Mouse (Mus musculus) left cerebral cortex, adult 11 months (tissue): ENCODE measurements around the gene Gm12216.

Experiments
- DNase-seq: peaks from one replicate; pipeline ENCODE4 v3.0.0; 2022; ENCODE audit warnings: low spot score

Gm12216 gene

DNA sequence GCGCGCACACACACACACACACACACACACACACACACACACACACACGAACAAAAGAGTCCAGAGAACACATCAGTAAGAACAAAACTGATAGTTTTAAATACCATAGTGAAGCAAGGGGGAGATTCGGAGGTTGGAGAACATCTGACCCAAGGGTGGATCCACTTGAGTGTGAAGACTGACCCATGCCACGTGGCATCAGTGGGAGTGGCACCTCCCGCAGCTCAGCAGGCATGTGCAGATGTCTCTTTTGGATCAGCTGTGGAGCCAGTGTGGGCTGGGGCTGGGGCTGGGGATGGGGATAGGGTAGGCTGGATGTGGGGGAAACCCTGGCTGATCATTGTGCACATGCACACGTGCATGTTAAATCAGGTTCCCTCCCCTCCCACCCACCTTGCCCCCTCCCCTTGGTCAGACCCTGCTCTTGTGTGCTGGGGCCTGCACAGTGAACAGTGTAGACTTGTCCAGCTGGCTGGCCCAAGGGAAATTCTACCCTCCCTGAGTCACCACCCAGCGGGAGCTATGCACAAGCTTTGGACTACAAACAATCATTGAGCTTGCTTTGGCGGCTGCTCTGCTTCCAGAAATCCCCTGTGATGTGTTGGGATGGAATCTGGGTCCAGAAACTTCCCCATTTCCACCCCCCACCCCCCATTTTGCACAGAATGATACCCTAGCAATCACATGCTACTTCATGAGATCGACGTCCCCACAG is 37.7 kb downstream of the Gm12216 start:
- no peak for DNase-seq

GRCm38 (mm10) chr11:53820516-53821170 is 38.4 kb downstream of the Gm12216 start:
- no peak for DNase-seq

DNA sequence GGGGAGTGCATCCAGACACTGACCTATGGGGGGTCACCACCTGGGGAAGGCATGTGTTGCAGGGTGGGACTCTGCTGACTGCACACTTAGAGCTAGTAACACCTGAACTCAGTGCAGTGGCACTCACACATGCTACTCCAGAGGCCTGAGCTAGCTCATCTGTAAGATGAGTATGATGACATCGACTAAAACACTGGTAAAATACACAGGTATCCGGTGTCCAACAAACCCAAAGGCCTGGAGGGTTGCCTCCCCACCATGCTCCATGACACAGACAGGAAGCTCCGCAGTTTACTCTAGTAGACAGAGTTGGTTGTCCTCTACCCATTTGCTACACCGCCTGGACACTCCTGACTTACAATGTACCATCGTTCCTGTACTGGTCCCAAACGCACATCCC is 39.5 kb downstream of the Gm12216 start:
- no peak for DNase-seq

DNA sequence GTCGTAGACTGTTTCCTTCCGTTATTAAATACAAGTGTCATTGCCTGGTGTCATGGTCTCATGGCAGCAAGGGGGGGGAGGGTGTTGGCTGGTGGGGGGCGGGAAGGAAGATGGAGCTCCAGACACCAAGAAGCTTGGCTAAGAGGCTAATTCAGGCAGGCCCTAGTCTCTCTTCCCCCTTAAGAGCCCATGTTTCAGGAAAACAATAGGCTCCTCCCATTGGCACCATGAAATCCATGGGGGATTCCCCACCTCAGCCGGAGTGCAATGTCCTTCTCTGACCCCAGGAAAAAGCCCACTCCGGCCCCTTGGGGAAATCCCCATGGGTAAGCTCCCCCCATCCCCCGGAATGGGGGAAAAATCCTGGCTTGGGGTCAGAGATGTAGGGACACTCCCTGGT is 40.3 kb downstream of the Gm12216 start:
- DNase-seq: no peak

GRCm38 (mm10) chr11:53816841-53817375 is 42.1 kb downstream of the Gm12216 start:
- no peak for DNase-seq

DNA sequence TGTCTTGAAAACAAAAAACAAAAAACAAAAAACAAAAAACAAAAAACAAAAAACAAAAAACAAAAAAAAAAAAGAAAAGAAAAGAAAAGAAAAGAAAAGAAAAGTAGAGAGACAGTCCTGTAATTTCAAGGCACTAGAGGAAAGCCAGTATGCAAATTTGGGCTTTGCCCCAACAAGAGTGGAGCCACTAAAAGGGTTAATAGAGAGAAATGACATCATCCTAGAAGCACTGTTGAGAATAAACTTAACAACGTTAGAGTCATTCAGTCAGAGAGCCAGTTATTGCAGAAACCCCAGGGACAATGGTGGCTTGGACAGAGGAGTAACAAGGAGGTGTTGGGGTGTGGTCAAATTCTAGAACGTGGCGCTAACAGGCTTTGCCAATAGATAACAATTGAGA is 44.2 kb downstream of the Gm12216 start:
- DNase-seq: no peak

DNA sequence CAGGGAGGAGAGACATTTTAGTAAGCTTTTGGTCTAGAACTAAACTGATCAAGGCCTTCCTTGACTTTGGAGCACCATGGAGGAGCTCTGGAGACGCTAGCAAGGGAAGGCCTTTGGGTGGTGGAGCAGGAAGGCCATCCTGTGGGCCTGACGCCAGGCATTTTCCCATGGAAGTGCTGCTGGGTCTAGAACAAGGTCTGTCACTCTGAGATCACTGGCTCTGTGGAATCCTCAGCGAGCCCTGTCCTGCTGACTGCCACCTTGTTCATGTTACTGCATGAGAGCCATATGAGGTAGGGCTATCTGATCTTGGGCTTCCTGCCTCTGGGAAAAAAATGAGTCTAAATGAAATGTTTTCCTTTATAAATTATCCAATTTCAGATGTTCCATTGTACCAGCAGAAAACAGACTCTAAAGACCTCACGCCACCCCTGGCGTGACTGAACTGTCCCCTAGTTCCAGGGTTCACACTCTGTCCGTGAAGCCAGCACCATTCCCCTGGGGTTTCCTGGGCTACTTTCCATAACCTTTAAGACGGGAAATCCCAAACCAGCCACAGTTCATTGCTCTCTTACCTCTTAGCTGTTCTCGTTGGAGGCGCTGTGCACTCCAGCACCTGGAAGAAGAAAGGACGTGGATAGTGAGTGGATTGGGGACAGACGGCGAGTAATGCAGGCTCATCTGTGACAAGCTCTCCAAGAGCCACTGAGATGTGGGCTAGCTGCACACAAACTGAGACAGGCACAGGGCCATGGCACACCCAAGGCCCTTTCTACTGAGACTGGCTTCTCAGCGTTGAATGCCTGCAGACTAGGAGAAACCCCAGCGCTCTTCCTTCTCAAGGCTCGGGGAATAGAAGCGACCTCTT is 45.8 kb downstream of the Gm12216 start:
- DNase-seq: no peak

- DNase-seq: no peak
Measured at GRCm38 (mm10) chr11:53811312-53811711, 47.7 kb downstream of the Gm12216 start.

DNA sequence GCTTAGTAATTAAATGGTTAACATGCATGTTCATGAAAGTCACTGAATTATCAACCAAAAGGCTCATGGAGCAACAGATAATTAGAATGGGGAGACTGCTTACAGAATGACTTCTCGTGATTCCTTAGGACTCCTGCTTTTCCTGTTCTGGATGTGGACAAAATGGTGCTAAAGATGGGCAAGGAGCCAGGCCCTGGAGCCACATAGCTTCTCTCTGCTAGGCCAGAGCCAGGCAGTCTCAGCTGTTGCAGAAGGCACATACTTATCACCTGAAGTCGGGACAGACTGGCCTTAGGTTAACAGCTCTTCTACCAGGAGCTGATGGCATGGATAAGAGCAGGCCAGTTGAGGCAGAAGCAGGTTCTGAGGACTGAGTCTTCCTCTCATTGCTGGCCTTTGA is 48.3 kb downstream of the Gm12216 start:
- DNase-seq: no peak

GRCm38 (mm10) chr11:53810156-53810555 is 48.9 kb downstream of the Gm12216 start:
- DNase-seq: no peak

GRCm38 (mm10) chr11:53809354-53809753 is 49.7 kb downstream of the Gm12216 start:
- no peak for DNase-seq

DNA sequence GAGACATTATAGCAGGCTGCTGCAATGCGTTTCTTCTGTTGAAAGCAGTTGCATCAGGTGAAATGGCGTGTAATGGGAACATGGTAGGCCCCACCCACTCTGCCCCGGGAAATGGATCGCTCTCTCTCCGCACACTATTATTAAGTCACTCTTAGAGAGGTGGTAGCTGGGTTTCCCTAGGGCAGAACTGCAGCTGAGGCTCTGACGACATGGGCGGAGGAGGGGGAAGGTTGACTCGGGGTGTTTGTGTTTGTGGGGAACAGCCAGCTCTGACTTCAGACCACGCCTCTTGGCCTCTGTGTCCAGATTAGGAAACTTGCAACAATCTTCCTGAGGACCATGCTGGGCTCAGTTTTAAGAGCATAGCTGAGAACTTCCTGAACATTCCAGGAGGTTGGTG is 53.3 kb downstream of the Gm12216 start:
- no peak for DNase-seq

GRCm38 (mm10) chr11:53804569-53805344 is 54.3 kb downstream of the Gm12216 start:
- no peak for DNase-seq

DNA sequence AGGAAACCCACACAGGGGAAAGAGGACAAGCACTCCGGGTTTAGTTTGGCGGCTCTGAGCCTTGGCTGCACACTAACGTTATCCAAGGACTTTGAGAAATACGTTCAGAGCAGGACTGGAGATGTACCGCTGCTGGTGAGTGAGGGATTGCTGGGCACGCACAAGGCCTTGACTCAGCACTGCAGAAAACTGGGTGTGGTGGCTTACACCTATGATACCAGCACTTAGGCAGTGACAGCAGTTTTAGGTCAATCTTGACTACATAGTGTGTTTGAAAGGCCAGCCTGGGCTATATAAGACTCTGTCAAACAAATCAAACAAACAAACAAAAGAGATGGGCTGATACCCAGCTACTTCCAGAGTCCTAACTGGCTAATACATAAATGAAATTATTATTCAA is 55.6 kb downstream of the Gm12216 start:
- no peak for DNase-seq

DNA sequence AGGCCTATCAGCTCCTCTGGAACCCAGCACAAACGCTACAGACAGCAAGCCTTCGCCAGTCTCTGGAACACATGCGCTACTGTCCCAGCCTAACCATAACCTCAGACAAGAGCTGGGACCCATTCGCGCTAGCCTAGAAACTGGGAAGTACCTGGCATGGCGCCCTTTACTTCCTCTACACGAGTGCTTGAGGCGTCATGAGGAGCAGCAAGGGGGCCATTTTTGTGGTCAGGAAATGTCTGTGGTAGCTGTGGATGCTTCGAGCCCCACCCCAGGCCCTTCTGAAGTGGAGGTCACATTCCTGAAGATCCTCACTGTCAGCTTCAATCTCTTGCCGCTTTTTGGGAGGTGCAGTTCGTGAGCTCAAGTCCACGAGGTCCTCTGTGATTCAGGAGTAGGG is 56.0 kb downstream of the Gm12216 start:
- no peak for DNase-seq

GRCm38 (mm10) chr11:53800975-53801374 is 58.1 kb downstream of the Gm12216 start:
- no peak for DNase-seq

DNA sequence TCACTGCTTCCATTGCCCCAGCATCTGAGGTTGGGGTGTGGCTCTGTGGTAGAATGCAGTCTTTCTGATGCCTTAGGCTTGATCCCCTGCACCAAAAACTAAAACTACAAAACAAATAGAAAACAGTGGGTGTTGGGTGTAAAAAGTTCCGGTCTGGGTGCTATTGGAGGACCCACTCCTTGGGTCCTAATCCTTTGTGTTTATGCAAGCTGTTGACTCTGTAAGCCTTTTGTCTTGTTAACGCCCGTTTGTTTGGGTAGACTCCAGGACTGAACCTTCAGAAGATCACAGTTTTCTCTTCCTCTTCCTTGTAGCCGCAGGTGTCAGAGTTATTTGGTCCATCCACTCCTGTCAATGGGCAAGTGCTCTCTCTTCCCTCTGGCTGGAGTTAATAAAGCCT is 59.0 kb downstream of the Gm12216 start:
- DNase-seq: no peak

- no peak for DNase-seq
Measured at GRCm38 (mm10) chr11:53798041-53798711, 60.9 kb downstream of the Gm12216 start.

DNA sequence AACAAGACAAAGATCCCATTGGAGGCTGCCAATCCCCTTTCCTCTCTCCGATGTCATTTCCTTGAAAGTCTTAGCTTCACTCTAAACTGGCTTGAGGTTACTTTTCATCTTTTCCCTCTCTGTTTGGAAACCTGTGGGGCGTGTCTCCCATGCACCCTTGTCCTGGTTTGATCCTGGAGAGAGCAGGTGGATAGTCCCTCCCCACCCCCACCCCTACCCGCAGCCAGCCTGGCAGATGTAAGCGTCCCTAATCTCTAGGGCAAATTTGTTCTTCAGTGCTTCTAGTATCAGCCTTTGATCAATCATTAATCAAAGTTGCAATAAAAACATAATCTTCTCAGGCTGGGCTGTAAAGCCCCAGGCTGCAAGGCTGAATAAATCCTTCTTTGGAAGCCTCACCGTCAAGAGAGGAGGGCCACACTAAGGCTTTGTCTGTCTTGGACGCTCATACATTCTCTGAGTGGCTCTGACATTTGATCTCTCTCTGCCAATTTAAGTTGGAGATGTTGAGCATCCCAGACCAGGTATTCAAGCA is 61.6 kb downstream of the Gm12216 start:
- DNase-seq: no peak

DNA sequence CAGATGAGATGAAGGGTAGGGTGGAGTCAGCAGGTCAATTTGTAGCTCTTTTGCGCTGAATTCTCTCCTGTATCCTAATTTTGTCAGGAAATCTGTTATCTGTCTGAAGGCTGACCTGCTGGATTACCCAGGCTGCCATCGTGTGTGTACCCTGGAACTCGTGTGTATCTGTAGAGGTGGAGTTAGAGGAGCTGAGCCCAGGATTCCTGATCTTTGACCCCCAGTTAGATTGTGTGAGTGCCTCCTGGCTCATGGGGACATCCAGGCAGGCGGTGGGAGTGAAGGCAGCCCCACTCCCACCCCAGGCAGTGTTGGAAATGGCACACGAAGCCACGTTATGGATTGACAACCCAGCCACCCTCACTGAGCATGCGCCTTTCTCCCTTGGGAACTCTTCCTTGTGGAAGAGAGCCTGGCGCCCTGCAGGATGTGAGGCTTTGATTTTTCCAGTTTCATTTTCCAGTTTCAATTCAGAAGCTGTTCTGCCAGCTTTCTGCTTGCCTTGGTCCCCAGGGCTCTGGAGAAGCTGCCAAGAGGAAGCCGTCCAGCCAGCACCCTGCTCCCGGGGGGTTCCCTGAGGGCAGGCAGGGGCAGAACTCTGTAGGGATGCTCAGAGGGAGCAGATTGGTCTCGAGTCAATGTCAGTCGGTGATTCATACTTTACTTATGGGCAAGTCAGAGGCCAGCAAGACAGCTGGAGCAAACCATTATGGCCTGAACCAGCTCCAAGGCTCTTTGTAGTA is 62.5 kb downstream of the Gm12216 start:
- no peak for DNase-seq
